Mouse (Mus musculus): ENCODE measurements around the gene Rcvrn.

Gene Rcvrn

GRCm38 (mm10) chr11:67728726-67729125 lies 33.6 kb downstream of the Rcvrn start:
- POLR2A ChIA-PET: no interaction called here
- CTCF ChIA-PET: no interaction called here

DNA sequence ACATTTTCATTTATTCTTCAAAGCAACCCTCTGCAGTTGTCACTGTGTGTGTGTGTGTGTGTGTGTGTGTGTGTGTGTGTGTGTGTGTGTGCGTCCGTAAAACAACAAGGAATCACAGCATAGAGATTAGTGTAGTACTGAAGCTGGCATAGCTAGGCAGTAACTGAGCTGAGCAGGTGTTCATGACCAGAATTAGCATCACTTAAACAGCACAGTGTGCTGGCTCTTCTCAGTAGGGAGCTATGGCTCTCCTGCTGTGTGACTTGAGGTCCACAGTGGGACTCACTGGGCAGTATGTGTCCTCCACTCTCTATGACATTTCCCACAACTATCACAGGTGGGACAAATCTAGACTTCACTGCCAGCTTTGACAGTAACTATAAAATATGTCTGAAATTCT lies 35.9 kb downstream of the Rcvrn start:
- ChIA-PET POLR2A (no interaction called here), CTCF (interaction anchor here in 1 of 4 experiments (0.6 kb wide), 1 partner anchor 27 kb away, joined by 3 read pairs; no protein-coding TSS in a partner anchor)

DNA sequence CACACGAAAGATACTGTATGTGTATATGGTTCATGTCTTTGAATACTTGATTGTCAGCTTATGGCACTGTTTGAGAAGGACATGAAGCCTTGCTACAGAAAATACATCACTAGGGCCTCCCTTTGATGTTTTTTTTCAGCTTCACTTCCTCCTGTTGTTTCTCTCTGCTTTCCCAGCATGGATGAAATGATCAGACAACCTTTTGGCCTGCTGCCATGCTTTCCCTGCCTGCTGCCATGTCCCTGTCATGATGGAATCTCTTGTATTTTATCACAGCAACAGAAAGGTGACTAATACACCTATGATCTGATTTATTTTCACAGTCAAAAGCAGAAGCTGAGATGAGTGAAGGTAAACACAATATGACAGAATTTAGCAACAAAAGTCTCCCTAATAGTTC lies 38.6 kb downstream of the Rcvrn start:
- CTCF ChIA-PET: interaction anchor here in 1 of 4 experiments (0.6 kb wide), 1 partner anchor 57 kb away, joined by 13 read pairs; no protein-coding TSS in a partner anchor
- POLR2A ChIA-PET: no interaction called here

DNA sequence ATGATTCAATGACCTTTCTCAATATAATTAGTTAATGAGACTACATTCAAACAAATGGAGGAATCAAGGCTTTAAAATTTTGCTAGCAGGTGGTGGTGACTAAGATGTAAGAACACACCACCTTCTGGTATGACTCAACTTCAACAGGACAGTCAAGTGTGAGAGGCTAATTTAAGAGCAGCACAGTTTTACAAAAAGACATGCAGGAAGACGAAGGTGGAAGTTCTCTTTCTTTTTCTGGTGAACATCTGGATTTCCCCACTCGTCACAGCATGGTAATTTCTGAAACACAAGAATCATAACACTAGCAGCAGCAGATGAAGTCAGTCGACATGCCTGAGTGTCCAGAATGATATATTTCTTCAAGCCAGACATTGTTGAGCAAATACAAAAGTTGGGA lies 39.5 kb downstream of the Rcvrn start:
- CTCF ChIA-PET: interaction anchor here in 1 of 4 experiments (0.6 kb wide), 1 partner anchor 841 kb away, joined by 4 read pairs; no protein-coding TSS in a partner anchor
- POLR2A ChIA-PET: no interaction called here

DNA sequence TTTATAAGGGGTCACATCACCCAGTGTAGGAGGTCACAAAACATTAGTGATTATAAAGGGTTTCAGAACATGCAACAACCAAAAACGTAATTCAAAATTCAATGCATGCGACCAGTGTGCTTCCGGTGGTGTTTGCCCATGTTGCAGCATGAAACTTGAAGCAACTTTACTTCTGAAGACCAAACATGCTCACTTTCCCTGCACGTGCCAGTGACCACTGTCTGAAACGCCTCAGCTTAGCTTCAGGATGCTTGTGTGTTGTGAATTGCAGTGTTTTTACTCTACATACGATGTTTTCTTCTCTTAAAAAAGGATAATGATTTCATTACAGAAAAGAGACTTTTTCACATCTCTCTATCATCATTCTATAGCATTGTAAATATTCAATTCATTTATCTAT lies 43.2 kb downstream of the Rcvrn start:
- ChIA-PET POLR2A (no interaction called here), CTCF (no interaction called here)

GRCm38 (mm10) chr11:67738846-67739490 lies 43.8 kb downstream of the Rcvrn start:
- ChIA-PET CTCF (no interaction called here), POLR2A (no interaction called here)

DNA sequence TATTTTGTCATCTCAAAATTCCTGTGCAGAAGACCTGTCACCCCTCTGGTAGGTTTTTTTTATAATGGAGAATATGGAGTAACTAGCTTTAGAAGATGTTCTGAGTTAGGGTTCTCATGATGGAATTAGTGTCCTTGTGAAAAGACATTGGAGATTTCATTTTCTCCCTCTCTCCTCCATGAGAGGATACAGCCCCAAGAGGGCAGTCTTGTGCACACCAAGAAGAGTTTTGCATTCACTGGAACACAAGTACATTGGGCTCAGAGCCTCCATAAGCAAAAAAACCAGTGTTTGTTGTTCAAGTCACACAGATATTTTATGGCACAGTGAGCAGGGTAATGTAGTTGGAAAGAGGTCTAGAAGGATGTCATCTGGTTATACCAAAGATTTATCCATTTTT lies 46.4 kb downstream of the Rcvrn start:
- ChIA-PET CTCF (no interaction called here), POLR2A (no interaction called here)

All from embryonic stem cell, embryonic (primary cell).